21 mouse cellular contexts compared by ENCODE assay signal in genomic region chr14:99520343-99520742, GRCm38 (mm10).
DNase-seq lines count a peak whose midpoint lies in the region; ATAC-seq lines count a peak whose summit lies in the region.
"Had no signal": no experiment of that assay in that cellular context is flagged by ENCODE, and none has a peak within 500 bp of the region (broad histone marks: within the 10 kb centered on the region; RNA-seq: fewer than 3 reads in every experiment).

No protein-coding gene starts in this region.

- H3K4me2 ChIP-seq in forebrain, embryonic 13.5 days, result no peak overlapping the region
- no peak overlapping the region for H3K4me2 ChIP-seq in intestine, embryonic 15.5 days (replicated peaks)
- no peak overlapping the region for H3K4me2 ChIP-seq in intestine, embryonic 16.5 days (ENCODE audit: low read depth, low read length)
- H3K4me2 ChIP-seq in neural tube, embryonic 15.5 days, result no peak overlapping the region
- H3K4me2 ChIP-seq: embryonic facial prominence, embryonic 13.5 days; heart, embryonic 12.5 days; hindbrain, embryonic 15.5 days had no signal

- H3K27me3 ChIP-seq in forebrain, embryonic 13.5 days, result no peaks in the 10 kb centered on the region
- no peaks in the 10 kb centered on the region for H3K27me3 ChIP-seq in forebrain, embryonic 10.5 days (ENCODE audit: poor library complexity, severe bottlenecking)
- no peaks in the 10 kb centered on the region for H3K27me3 ChIP-seq in heart, embryonic 10.5 days (ENCODE audit: insufficient read depth, poor library complexity, severe bottlenecking)
- no peaks in the 10 kb centered on the region for H3K27me3 ChIP-seq in intestine, embryonic 15.5 days (replicated peaks)
- no peaks in the 10 kb centered on the region for H3K27me3 ChIP-seq in intestine, embryonic 16.5 days (replicated peaks; ENCODE audit: control insufficient read depth, insufficient read depth, low read length)
- no peaks in the 10 kb centered on the region for H3K27me3 ChIP-seq in neural tube, embryonic 15.5 days (replicated peaks)
- H3K27me3 ChIP-seq: embryonic facial prominence, embryonic 13.5 days; heart, embryonic 12.5 days; hindbrain, embryonic 15.5 days had no signal

- no peak overlapping the region for H3K4me3 ChIP-seq in forebrain, embryonic 13.5 days
- no peak overlapping the region for H3K4me3 ChIP-seq in forebrain, embryonic 10.5 days
- no peak overlapping the region for H3K4me3 ChIP-seq in heart, embryonic 10.5 days
- H3K4me3 ChIP-seq in intestine, embryonic 15.5 days (replicated peaks), result no peak overlapping the region
- H3K4me3 ChIP-seq in intestine, embryonic 16.5 days (ENCODE audit: low read length), result no peak overlapping the region
- H3K4me3 ChIP-seq in neural tube, embryonic 15.5 days (replicated peaks), result no peak overlapping the region
- H3K4me3 ChIP-seq: embryonic facial prominence, embryonic 13.5 days; heart, adult 2 months; heart, embryonic 12.5 days; hindbrain, embryonic 15.5 days had no signal

- no peaks in the 10 kb centered on the region for H3K9me3 ChIP-seq in forebrain, embryonic 13.5 days (replicated peaks)
- no peaks in the 10 kb centered on the region for H3K9me3 ChIP-seq in forebrain, embryonic 10.5 days
- H3K9me3 ChIP-seq in heart, embryonic 10.5 days, result no peaks in the 10 kb centered on the region
- no peaks in the 10 kb centered on the region for H3K9me3 ChIP-seq in intestine, embryonic 15.5 days
- H3K9me3 ChIP-seq in intestine, embryonic 16.5 days (ENCODE audit: control insufficient read depth, low read length), result no peaks in the 10 kb centered on the region
- no peaks in the 10 kb centered on the region for H3K9me3 ChIP-seq in neural tube, embryonic 15.5 days (replicated peaks)
- H3K9me3 ChIP-seq: embryonic facial prominence, embryonic 13.5 days; heart, embryonic 12.5 days; hindbrain, embryonic 15.5 days had no signal

- H3K27ac ChIP-seq in forebrain, embryonic 13.5 days, result no peak overlapping the region
- H3K27ac ChIP-seq in forebrain, embryonic 10.5 days, result no peak overlapping the region
- H3K27ac ChIP-seq in heart, embryonic 10.5 days, result no peak overlapping the region
- H3K27ac ChIP-seq in intestine, embryonic 15.5 days, result no peak overlapping the region
- no peak overlapping the region for H3K27ac ChIP-seq in intestine, embryonic 16.5 days (ENCODE audit: low read length)
- no peak overlapping the region for H3K27ac ChIP-seq in neural tube, embryonic 15.5 days (replicated peaks)
- H3K27ac ChIP-seq: embryonic facial prominence, embryonic 13.5 days; heart, adult 2 months; hindbrain, embryonic 15.5 days had no signal

- no peak for DNase-seq in forebrain, embryonic 10.5 days (ENCODE audit: extremely low spot score, low spot score)
- peak; percentile 68 for DNase-seq in heart, adult 11 months
- DNase-seq in heart, embryonic 10.5 days (ENCODE audit: low spot score), result no peak
- no peak for DNase-seq in neural tube, embryonic 10.5 days (ENCODE audit: extremely low spot score, low spot score)
- DNase-seq: adrenal gland, adult 8-10 months; B cell, adult 2 months; cerebellum, adult 18-20 months; cerebellum, adult 9-11 months; cerebellum, postnatal 36 days; gastrocnemius, postnatal 10 days; heart, adult 2 months; kidney, adult 2 months had no signal

- H3K4me1 ChIP-seq in forebrain, embryonic 13.5 days, result no peaks in the 10 kb centered on the region
- H3K4me1 ChIP-seq in forebrain, embryonic 10.5 days, result no peaks in the 10 kb centered on the region
- H3K4me1 ChIP-seq in heart, embryonic 10.5 days, result no peaks in the 10 kb centered on the region
- no peaks in the 10 kb centered on the region for H3K4me1 ChIP-seq in intestine, embryonic 15.5 days (replicated peaks)
- H3K4me1 ChIP-seq in intestine, embryonic 16.5 days (ENCODE audit: control insufficient read depth, insufficient read depth, low read length), result no peaks in the 10 kb centered on the region
- peaks cover 5% of the 10 kb centered on the region; the same call in 1 of the 2 replicates for H3K4me1 ChIP-seq in neural tube, embryonic 15.5 days
- H3K4me1 ChIP-seq: embryonic facial prominence, embryonic 13.5 days; heart, embryonic 12.5 days; hindbrain, embryonic 15.5 days had no signal

- no peaks in the 10 kb centered on the region for H3K36me3 ChIP-seq in forebrain, embryonic 13.5 days (ENCODE audit: poor library complexity, severe bottlenecking)
- H3K36me3 ChIP-seq in forebrain, embryonic 10.5 days (replicated peaks), result no peaks in the 10 kb centered on the region
- no peaks in the 10 kb centered on the region for H3K36me3 ChIP-seq in heart, embryonic 10.5 days
- H3K36me3 ChIP-seq in intestine, embryonic 15.5 days, result no peaks in the 10 kb centered on the region
- H3K36me3 ChIP-seq in intestine, embryonic 16.5 days (ENCODE audit: control insufficient read depth, insufficient read depth, low read length), result no peaks in the 10 kb centered on the region
- H3K36me3 ChIP-seq in neural tube, embryonic 15.5 days, result no peaks in the 10 kb centered on the region
- H3K36me3 ChIP-seq: embryonic facial prominence, embryonic 13.5 days; G1E; heart, embryonic 12.5 days; hindbrain, embryonic 15.5 days had no signal

- 57% methylated on average over 6 of the region's 6 CpGs for WGBS in forebrain, embryonic 13.5 days
- WGBS in forebrain, embryonic 10.5 days, result 91% methylated on average over 6 of the region's 6 CpGs
- WGBS in heart, embryonic 10.5 days, result 84% methylated on average over 6 of the region's 6 CpGs
- WGBS in intestine, embryonic 15.5 days, result 59% methylated on average over 6 of the region's 6 CpGs
- WGBS in intestine, embryonic 16.5 days, result 62% methylated on average over 6 of the region's 6 CpGs
- 43% methylated on average over 6 of the region's 6 CpGs for WGBS in neural tube, embryonic 15.5 days

- no peak overlapping the region for H3K9ac ChIP-seq in forebrain, embryonic 13.5 days
- H3K9ac ChIP-seq in intestine, embryonic 15.5 days, result no peak overlapping the region
- H3K9ac ChIP-seq in intestine, embryonic 16.5 days (ENCODE audit: low read depth, low read length), result no peak overlapping the region
- H3K9ac ChIP-seq in neural tube, embryonic 15.5 days (replicated peaks), result no peak overlapping the region
- H3K9ac ChIP-seq: embryonic facial prominence, embryonic 13.5 days; heart, embryonic 12.5 days; hindbrain, embryonic 15.5 days had no signal

- peak; percentile 70; the same call in 1 of the 2 replicates for ATAC-seq in forebrain, embryonic 13.5 days
- 0 out of 2 replicates have a peak, but pooled peaks have one; percentile 45 for ATAC-seq in intestine, embryonic 15.5 days
- no peak for ATAC-seq in intestine, embryonic 16.5 days
- peak; percentile 31; the same call in 1 of the 2 replicates for ATAC-seq in neural tube, embryonic 15.5 days (ENCODE audit: low FRiP score)
- ATAC-seq: CD4-positive, CD25-positive, alpha-beta regulatory T cell, adult 4 months had no signal
